Mouse (Mus musculus): ENCODE results near the gene Rsrc2. TPM values are rescaled to one million over a fixed set of nuclear protein-coding genes. Genes with fewer than 3 reads are reported as not detected.
A peak's percentile ranks its signal among the peaks of the same experiment; 100 is the strongest.
"Not testable (repeated sequence)": the region's sequence is repeated elsewhere in the genome, so short reads cannot be mapped to it uniquely, and the experiment has no call there.

Rsrc2 gene
- total and polyA plus RNA-seq, 3 experiments: 55.8 to 128 (median 107) TPM

DNA sequence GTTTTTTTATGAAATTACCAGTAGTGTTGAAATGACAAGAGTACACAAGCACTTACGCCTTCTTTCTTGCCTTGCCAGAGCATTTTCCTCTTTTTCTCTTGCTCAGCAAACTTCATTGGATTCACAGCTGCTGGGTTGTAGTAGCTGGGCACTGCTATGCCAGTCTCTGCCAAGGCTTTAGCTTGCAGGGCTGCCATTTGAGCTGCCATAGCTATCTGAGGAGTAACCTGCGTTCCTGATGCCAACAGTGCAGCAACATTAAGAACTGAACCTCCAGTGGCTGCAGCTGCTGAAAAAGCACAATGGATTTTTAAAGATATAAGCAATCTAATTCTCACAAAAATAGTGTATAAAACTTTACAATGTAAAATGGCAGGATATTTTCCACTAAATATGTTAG lies 18.2 kb downstream of the Rsrc2 start:
- H3K9ac ChIP-seq (ENCODE audit: insufficient read depth, low read depth): no peak overlapping the region
- H3K4me2 ChIP-seq (ENCODE audit: insufficient read depth, low read depth, poor library complexity, severe bottlenecking): no peak overlapping the region
- H3K36me3 ChIP-seq (replicated peaks in 1 of 2; ENCODE audit: control insufficient read depth in 1 of 2, insufficient read depth in 1 of 2, low read length in 1 of 2): peaks cover 54 to 86% of the 10 kb centered on the region in 2 experiments
- no peak overlapping the region for H3K27ac ChIP-seq (ENCODE audit: insufficient read depth, low read depth)
- TF ChIP-seq CHD2 (IDR thresholded peaks at IDR 0.05; ENCODE audit: low read length) (no peak), HCFC1 (IDR thresholded peaks at IDR 0.05; ENCODE audit: low read depth, low read length) (no peak), CTCF (conservative IDR thresholded peaks at IDR 0.05 in 1 of 2, IDR thresholded peaks at IDR 0.05 in 1 of 2; ENCODE audit: low read depth in 2 of 2, low read length in 2 of 2) (no peak)
- no peak overlapping the region for H3K4me3 ChIP-seq (replicated peaks in 1 of 3; ENCODE audit: low read depth in 2 of 3, low read length in 2 of 3, poor library complexity in 1 of 3)
- no peaks in the 10 kb centered on the region for H3K9me3 ChIP-seq (replicated peaks; ENCODE audit: low read length)
- in situ Hi-C loops (cut with MboI; ENCODE audit: low pct_ligation_motif_present, low pct_unique_long_range_greater_than_20kb, low sequenced_read_pairs): no loop called here
- no peaks in the 10 kb centered on the region for H3K27me3 ChIP-seq (replicated peaks)
- peaks cover 18% of the 10 kb centered on the region for H3K79me2 ChIP-seq (replicated peaks; ENCODE audit: control insufficient read depth, extremely low read depth, insufficient read depth, poor library complexity, severe bottlenecking)
- no peaks in the 10 kb centered on the region for H3K4me1 ChIP-seq (ENCODE audit: control insufficient read depth in 1 of 2, insufficient read depth in 2 of 2)
- dilution Hi-C loops (cut with MboI; ENCODE audit: extremely low pct_ligation_motif_present, extremely low pct_unique_long_range_greater_than_20kb, low sequenced_read_pairs): no loop called here
- DNase-seq (ENCODE audit: extremely low read depth): no peak

DNA sequence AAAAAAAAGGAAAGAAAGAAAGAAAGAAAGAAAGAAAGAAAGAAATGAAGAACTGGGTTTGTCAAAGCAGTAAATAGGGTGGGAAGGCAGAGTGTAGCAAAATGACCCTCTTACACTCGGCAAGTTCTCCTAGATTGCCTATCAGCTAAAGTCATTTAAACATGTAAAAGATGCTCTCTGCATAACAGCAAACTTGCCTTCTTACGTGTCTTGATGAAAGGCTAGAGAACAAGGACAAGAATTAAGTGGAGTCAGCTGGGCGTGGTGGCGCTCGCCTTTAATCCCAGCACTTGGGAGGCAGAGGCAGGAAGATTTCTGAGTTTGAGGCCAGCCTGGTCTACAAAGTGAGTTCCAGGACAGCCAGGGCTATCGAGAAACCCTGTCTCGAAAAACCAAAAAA lies 25.4 kb downstream of the Rsrc2 start:
- Histone ChIP-seq H3K36me3 (replicated peaks in 1 of 2; ENCODE audit: control insufficient read depth in 1 of 2, insufficient read depth in 1 of 2, low read length in 1 of 2) (peaks cover 7 to 16% of the 10 kb centered on the region in 2 experiments), H3K79me2 (replicated peaks; ENCODE audit: control insufficient read depth, extremely low read depth, insufficient read depth, poor library complexity, severe bottlenecking) (peaks cover 18% of the 10 kb centered on the region)
- DNase-seq (ENCODE audit: extremely low read depth); H3K9ac ChIP-seq (ENCODE audit: insufficient read depth, low read depth); H3K4me1 ChIP-seq (ENCODE audit: control insufficient read depth in 1 of 2, insufficient read depth in 2 of 2); dilution Hi-C loops (cut with MboI; ENCODE audit: extremely low pct_ligation_motif_present, extremely low pct_unique_long_range_greater_than_20kb, low sequenced_read_pairs); H3K27ac ChIP-seq (ENCODE audit: insufficient read depth, low read depth); H3K4me3 ChIP-seq (replicated peaks in 1 of 3; ENCODE audit: low read depth in 2 of 3, low read length in 2 of 3, poor library complexity in 1 of 3); H3K4me2 ChIP-seq (ENCODE audit: insufficient read depth, low read depth, poor library complexity, severe bottlenecking); H3K9me3 ChIP-seq (replicated peaks; ENCODE audit: low read length); in situ Hi-C loops (cut with MboI; ENCODE audit: low pct_ligation_motif_present, low pct_unique_long_range_greater_than_20kb, low sequenced_read_pairs); H3K27me3 ChIP-seq (replicated peaks): not testable (repeated sequence)
- peak; percentile 1; the same call in 1 of the 2 replicates for TF ChIP-seq ZNF384 (IDR thresholded peaks at IDR 0.05; ENCODE audit: low read depth, low read length)

DNA sequence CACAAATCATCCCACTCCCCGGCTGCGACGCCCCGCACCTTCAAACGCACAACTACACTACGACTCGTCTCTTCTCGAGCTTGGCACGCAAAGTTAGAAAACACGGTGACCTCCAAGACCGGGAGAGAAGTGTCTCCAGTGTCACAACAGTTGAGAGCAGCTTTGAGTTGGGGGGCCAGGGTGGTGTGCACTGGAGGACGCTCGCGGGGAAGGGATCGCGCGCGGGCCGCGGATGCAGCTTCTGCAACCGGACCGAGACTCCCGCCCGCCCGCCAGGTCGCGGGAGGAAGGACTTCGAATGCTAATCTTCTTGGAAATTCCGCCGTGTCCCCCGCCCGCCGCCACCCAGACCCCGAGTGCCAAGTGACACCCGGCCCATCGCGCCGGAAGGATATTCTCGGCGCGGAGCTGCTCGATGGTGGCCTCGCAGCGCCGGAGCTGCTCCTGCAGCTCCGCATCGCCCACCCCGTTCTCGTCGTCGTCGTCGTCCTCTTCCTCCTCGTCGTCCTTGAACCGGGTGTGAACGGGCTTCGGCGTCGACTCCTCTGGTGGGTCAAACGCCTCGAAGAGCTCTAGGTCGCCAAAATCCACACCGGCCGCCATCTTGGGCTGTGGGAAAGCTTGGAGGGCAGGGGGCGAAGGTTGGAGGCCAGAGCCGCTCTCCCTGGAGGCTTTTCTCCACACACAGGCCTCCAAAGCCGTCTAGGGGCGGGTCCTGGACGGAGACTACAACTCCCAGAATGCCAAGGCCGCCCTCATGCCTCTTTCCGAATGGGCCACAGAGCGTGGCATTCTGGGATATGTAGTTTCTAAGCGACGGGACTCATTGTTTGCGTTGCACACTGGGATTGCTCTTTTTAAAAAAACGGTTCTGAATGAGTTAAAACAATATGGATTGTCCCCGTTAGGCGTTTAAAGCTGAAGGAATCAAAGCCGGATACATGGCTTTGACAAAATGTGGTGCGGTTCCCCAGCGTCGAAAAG lies 28.6 kb downstream of the Rsrc2 start, which contains the start of gene Zcchc8:
TSS of gene Zcchc8 (minus strand) at position 773 of the 984 bp plus-strand sequence.
- peak within 1 kb of the TSS; percentile 85 to 99 (median 93) for H3K4me3 ChIP-seq (replicated peaks in 1 of 3; ENCODE audit: low read depth in 2 of 3, low read length in 2 of 3, poor library complexity in 1 of 3)
- dilution Hi-C loops (cut with MboI; ENCODE audit: extremely low pct_ligation_motif_present, extremely low pct_unique_long_range_greater_than_20kb, low sequenced_read_pairs): no loop called here
- TF ChIP-seq MEF2A (IDR thresholded peaks at IDR 0.05; ENCODE audit: borderline replicate concordance, low read depth, low read length) (peak; percentile 20; the same call in 1 of the 2 replicates), NRF1 (IDR thresholded peaks at IDR 0.05; ENCODE audit: low read depth, low read length) (peak; percentile 50), ZMIZ1 (IDR thresholded peaks at IDR 0.05; ENCODE audit: low read depth, low read length) (peak; percentile 89), IRF4 (IDR thresholded peaks at IDR 0.05; ENCODE audit: low read depth, low read length) (peak; percentile 67; the same call in 1 of the 2 replicates), SMC3 (IDR thresholded peaks at IDR 0.05; ENCODE audit: low read depth, low read length) (no peak), NELFE (IDR thresholded peaks at IDR 0.05; ENCODE audit: low read depth, low read length) (peak; percentile 94), ZC3H11A (IDR thresholded peaks at IDR 0.05; ENCODE audit: low read depth, low read length) (no peak), RCOR1 (conservative IDR thresholded peaks at IDR 0.05; ENCODE audit: low read depth, low read length) (no peak), ZKSCAN1 (IDR thresholded peaks at IDR 0.05; ENCODE audit: borderline replicate concordance, low read depth, low read length) (no peak), CHD2 (IDR thresholded peaks at IDR 0.05; ENCODE audit: low read length) (peak; percentile 91), PAX5 (IDR thresholded peaks at IDR 0.05; ENCODE audit: low read length) (no peak), CHD1 (IDR thresholded peaks at IDR 0.05; ENCODE audit: low read depth, low read length) (no peak), TCF12 (IDR thresholded peaks at IDR 0.05; ENCODE audit: low read depth, low read length) (peak; percentile 89), GABPA (IDR thresholded peaks at IDR 0.05; ENCODE audit: insufficient replicate concordance, low read depth, low read length) (peak; percentile 93; the same call in 1 of the 2 replicates), POLR2AphosphoS2 (IDR thresholded peaks at IDR 0.05; ENCODE audit: low read depth, low read length) (no peak), ETS1 (conservative IDR thresholded peaks at IDR 0.05; ENCODE audit: low read depth, low read length) (no peak), RAD21 (IDR thresholded peaks at IDR 0.05; ENCODE audit: low read depth, low read length) (no peak), MYC (IDR thresholded peaks at IDR 0.05; ENCODE audit: low read depth, low read length) (peak; percentile 76), HCFC1 (IDR thresholded peaks at IDR 0.05; ENCODE audit: low read depth, low read length) (peak; percentile 100), KAT2A (IDR thresholded peaks at IDR 0.05; ENCODE audit: insufficient replicate concordance, low read length) (peak; percentile 98; the same call in 1 of the 2 replicates)

More for the DNA sequence above, 28.6 kb downstream of the Rsrc2 start, which contains the start of gene Zcchc8:
- peak within 1 kb of the TSS; percentile 91 for H3K9ac ChIP-seq (ENCODE audit: insufficient read depth, low read depth)
- peak within 1 kb of the TSS; percentile 85 for H3K4me2 ChIP-seq (ENCODE audit: insufficient read depth, low read depth, poor library complexity, severe bottlenecking)
- peaks cover 4 to 26% of the 10 kb centered on the region in 2 experiments; a peak in 3 of 4 replicates for H3K4me1 ChIP-seq (ENCODE audit: control insufficient read depth in 1 of 2, insufficient read depth in 2 of 2)
- in situ Hi-C loops (cut with MboI; ENCODE audit: low pct_ligation_motif_present, low pct_unique_long_range_greater_than_20kb, low sequenced_read_pairs): no loop called here
- H3K9me3 ChIP-seq (replicated peaks; ENCODE audit: low read length): no peaks in the 10 kb centered on the region
- peaks cover 15 to 27% of the 10 kb centered on the region in 2 experiments for H3K36me3 ChIP-seq (replicated peaks in 1 of 2; ENCODE audit: control insufficient read depth in 1 of 2, insufficient read depth in 1 of 2, low read length in 1 of 2)
- no peaks in the 10 kb centered on the region for H3K27me3 ChIP-seq (replicated peaks)
- peak within 1 kb of the TSS; percentile 68 for H3K27ac ChIP-seq (ENCODE audit: insufficient read depth, low read depth)
- DNase-seq (ENCODE audit: extremely low read depth): peak; percentile 98
- peaks cover 43% of the 10 kb centered on the region for H3K79me2 ChIP-seq (replicated peaks; ENCODE audit: control insufficient read depth, extremely low read depth, insufficient read depth, poor library complexity, severe bottlenecking)
